Mouse (Mus musculus): ENCODE data around the gene Gnao1. TPM values are rescaled to one million over a fixed set of nuclear protein-coding genes. Genes with fewer than 3 reads are reported as not detected.

Gnao1 gene
- polyA plus RNA-seq, 1 experiment = 2.3 TPM

DNA sequence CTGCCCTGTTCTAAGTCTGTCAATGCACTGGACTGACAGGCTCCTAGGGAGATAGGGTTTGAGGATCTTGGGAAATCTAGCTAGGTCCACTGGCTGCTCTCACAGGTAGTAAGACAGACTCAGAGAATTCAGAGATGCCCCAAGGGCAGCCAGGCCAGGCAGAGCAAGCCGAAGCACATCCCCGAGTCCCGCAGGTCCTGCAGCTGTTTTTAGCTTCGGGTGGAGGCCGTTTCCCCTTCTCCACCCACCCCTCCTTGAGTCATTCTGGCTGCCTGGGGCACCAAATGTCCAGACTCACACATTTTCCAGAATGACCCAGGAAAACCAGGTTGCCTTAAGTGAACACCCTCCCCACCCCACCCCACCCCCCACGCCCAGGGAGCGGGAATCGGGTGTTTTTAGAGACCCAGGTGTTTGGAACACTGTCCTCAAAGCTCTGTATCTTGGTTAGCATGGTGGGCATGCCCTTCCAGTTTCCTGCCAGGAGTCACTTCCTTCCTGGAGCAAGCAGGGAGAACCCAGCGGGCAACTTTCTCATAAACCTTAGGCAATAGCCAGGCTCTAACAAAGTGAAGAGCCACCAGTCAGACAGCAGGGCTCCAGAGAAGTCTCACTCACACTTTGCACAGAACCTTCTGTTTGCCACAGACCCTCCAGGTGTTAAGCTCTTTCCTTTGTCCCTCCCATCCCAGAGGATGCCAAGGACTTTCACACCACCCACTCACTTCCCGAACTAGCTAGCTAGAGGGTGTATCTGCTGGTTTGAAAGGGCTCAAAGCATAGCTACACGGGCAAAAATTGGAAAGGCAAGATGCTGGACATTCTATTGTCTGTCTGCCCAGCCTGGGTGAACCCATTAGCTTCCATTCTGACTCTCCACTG is 131.0 kb downstream of the Gnao1 start:
- WGBS = 51% methylated on average over 11 of the region's 11 CpGs
- no peaks in the 10 kb centered on the region for H3K36me3 ChIP-seq (ENCODE audit: control insufficient read depth, insufficient read depth, low read length)
- no peak overlapping the region for H3K4me3 ChIP-seq (ENCODE audit: control insufficient read depth, insufficient read depth, low read length)
- no peak overlapping the region for H3K27ac ChIP-seq (ENCODE audit: control insufficient read depth, insufficient read depth, low read length)
- no peaks in the 10 kb centered on the region for H3K27me3 ChIP-seq (ENCODE audit: control insufficient read depth, insufficient read depth, low read length)
- DNase-seq = no peak
- TF ChIP-seq POLR2A (IDR thresholded peaks at IDR 0.05; ENCODE audit: control insufficient read depth, extremely low read depth, insufficient read depth, low read length, poor library complexity) = no peak
- TF ChIP-seq CTCF (IDR thresholded peaks at IDR 0.05; ENCODE audit: borderline replicate concordance, control insufficient read depth, extremely low read depth, insufficient read depth, low read length, poor library complexity) = no peak
- no peaks in the 10 kb centered on the region for H3K4me1 ChIP-seq (replicated peaks; ENCODE audit: control insufficient read depth, insufficient read depth, low read length)

DNA sequence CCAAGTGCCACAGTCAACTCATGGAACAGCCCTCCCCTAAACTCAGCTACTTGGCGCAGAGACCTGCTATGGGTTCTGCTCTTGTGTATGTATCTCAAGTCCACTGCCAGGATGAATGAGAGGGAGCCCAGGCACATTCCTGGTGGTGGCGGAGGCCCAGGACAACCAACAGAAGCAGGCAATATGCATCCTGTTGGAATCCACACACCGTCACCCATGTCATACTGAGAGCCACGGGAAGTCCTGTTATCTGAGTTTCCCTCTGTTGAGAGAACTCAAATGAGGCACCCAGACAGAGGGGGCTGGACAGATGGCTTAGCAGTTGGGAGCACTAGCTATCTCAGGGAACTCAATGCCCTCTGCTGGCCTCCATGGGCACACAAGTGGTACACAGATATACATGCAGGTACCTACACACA is 131.9 kb downstream of the Gnao1 start:
- Histone ChIP-seq H3K27me3 (ENCODE audit: control insufficient read depth, insufficient read depth, low read length) (no peaks in the 10 kb centered on the region), H3K27ac (ENCODE audit: control insufficient read depth, insufficient read depth, low read length) (no peak overlapping the region), H3K4me3 (ENCODE audit: control insufficient read depth, insufficient read depth, low read length) (no peak overlapping the region), H3K36me3 (ENCODE audit: control insufficient read depth, insufficient read depth, low read length) (no peaks in the 10 kb centered on the region), H3K4me1 (replicated peaks; ENCODE audit: control insufficient read depth, insufficient read depth, low read length) (no peaks in the 10 kb centered on the region)
- 65% methylated on average over 4 of the region's 4 CpGs for WGBS
- no peak for DNase-seq
- no peak for TF ChIP-seq CTCF (IDR thresholded peaks at IDR 0.05; ENCODE audit: borderline replicate concordance, control insufficient read depth, extremely low read depth, insufficient read depth, low read length, poor library complexity)
- TF ChIP-seq POLR2A (IDR thresholded peaks at IDR 0.05; ENCODE audit: control insufficient read depth, extremely low read depth, insufficient read depth, low read length, poor library complexity) = no peak

DNA sequence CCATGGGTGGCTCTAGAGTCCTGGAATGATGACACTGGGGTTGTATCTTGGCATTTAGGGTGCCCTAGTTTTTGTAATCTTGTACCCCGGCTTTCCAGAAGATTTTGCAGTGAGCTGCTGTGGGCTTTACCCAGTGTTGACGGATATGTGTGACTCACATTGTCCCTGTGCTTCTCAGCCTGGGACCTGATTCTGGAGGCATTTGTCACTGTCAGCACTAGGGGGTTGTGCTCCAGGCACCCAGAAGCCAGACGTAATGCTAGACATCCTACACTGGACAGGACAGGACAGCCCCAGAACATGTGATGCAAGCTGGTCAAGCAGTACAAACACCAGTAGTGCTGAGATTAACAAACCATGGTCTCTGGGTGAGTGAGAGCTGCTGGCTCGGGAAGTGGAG is 136.0 kb downstream of the Gnao1 start:
- Histone ChIP-seq H3K4me1 (replicated peaks; ENCODE audit: control insufficient read depth, insufficient read depth, low read length) (no peaks in the 10 kb centered on the region), H3K27ac (ENCODE audit: control insufficient read depth, insufficient read depth, low read length) (no peak overlapping the region), H3K4me3 (ENCODE audit: control insufficient read depth, insufficient read depth, low read length) (no peak overlapping the region), H3K36me3 (ENCODE audit: control insufficient read depth, insufficient read depth, low read length) (no peaks in the 10 kb centered on the region), H3K27me3 (ENCODE audit: control insufficient read depth, insufficient read depth, low read length) (no peaks in the 10 kb centered on the region)
- no peak for DNase-seq
- TF ChIP-seq CTCF (IDR thresholded peaks at IDR 0.05; ENCODE audit: borderline replicate concordance, control insufficient read depth, extremely low read depth, insufficient read depth, low read length, poor library complexity) = no peak
- TF ChIP-seq POLR2A (IDR thresholded peaks at IDR 0.05; ENCODE audit: control insufficient read depth, extremely low read depth, insufficient read depth, low read length, poor library complexity) = no peak
- 92% methylated on average over 4 of the region's 4 CpGs for WGBS

DNA sequence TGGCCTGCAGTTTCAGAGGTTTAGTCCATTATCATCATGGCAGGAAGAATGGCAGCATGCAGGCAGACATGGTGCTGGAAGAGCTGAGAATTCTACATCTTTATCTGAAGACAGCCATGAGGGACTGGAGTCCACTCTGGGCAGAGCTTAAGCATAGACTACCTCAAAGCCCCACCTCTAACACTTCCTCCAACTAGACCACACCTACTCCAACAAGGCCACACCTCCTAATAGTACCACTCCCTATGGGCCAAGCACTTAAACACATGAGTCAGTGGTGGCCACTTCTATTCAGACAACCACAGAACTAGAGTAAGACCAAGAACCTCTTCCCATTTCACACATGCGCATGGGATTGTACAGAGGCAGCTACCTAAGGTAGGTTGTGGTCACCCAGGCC is 136.6 kb downstream of the Gnao1 start:
- WGBS = 100% methylated on average over 1 of the region's 1 CpGs
- no peaks in the 10 kb centered on the region for H3K36me3 ChIP-seq (ENCODE audit: control insufficient read depth, insufficient read depth, low read length)
- no peaks in the 10 kb centered on the region for H3K27me3 ChIP-seq (ENCODE audit: control insufficient read depth, insufficient read depth, low read length)
- H3K27ac ChIP-seq (ENCODE audit: control insufficient read depth, insufficient read depth, low read length) = no peak overlapping the region
- TF ChIP-seq POLR2A (IDR thresholded peaks at IDR 0.05; ENCODE audit: control insufficient read depth, extremely low read depth, insufficient read depth, low read length, poor library complexity) = no peak
- no peak for TF ChIP-seq CTCF (IDR thresholded peaks at IDR 0.05; ENCODE audit: borderline replicate concordance, control insufficient read depth, extremely low read depth, insufficient read depth, low read length, poor library complexity)
- no peak overlapping the region for H3K4me3 ChIP-seq (ENCODE audit: control insufficient read depth, insufficient read depth, low read length)
- no peaks in the 10 kb centered on the region for H3K4me1 ChIP-seq (replicated peaks; ENCODE audit: control insufficient read depth, insufficient read depth, low read length)
- no peak for DNase-seq

DNA sequence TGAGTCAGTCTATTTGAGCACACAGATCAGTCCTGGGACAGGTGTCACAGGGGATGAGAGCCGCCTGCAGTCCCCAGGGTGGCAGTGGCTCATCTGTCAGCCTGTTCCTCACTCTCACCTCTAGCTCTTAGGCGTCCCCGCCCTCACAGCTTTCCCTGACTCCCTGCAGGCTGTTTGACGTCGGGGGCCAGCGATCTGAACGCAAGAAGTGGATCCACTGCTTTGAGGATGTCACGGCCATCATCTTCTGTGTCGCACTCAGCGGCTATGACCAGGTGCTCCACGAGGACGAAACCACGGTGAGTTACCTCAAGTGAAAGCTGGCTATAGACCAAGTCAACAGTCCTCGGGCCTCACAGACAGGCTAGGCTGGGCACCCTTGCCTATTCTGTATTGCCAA is 140.4 kb downstream of the Gnao1 start:
- TF ChIP-seq CTCF (IDR thresholded peaks at IDR 0.05; ENCODE audit: borderline replicate concordance, control insufficient read depth, extremely low read depth, insufficient read depth, low read length, poor library complexity) = no peak
- TF ChIP-seq POLR2A (IDR thresholded peaks at IDR 0.05; ENCODE audit: control insufficient read depth, extremely low read depth, insufficient read depth, low read length, poor library complexity) = no peak
- DNase-seq = no peak
- Histone ChIP-seq H3K4me1 (replicated peaks; ENCODE audit: control insufficient read depth, insufficient read depth, low read length) (no peaks in the 10 kb centered on the region), H3K27ac (ENCODE audit: control insufficient read depth, insufficient read depth, low read length) (no peak overlapping the region), H3K27me3 (ENCODE audit: control insufficient read depth, insufficient read depth, low read length) (no peaks in the 10 kb centered on the region), H3K4me3 (ENCODE audit: control insufficient read depth, insufficient read depth, low read length) (no peak overlapping the region), H3K36me3 (ENCODE audit: control insufficient read depth, insufficient read depth, low read length) (no peaks in the 10 kb centered on the region)
- WGBS = 89% methylated on average over 14 of the region's 14 CpGs

DNA sequence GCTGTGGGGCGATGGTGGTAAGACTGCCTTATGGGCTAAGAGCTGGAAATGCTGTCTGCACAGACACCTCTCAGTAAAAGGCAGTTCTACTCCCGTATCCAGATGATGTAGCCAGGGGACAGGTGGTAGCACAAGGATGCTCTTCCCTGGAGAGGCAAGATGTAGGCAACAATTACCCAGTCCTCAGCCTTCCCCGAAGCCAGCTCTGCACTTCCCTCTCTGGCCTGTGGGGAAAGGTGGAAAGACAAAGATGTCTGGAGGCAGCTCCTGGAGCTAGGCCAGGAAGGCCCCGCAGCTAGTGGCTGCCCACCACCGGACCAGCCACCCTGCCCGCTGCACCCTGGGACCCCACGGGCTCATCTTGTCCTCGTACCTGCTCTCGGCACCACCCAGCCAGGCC is 142.7 kb downstream of the Gnao1 start:
- Histone ChIP-seq H3K4me1 (replicated peaks; ENCODE audit: control insufficient read depth, insufficient read depth, low read length) (no peaks in the 10 kb centered on the region), H3K27ac (ENCODE audit: control insufficient read depth, insufficient read depth, low read length) (no peak overlapping the region), H3K36me3 (ENCODE audit: control insufficient read depth, insufficient read depth, low read length) (no peaks in the 10 kb centered on the region), H3K27me3 (ENCODE audit: control insufficient read depth, insufficient read depth, low read length) (no peaks in the 10 kb centered on the region), H3K4me3 (ENCODE audit: control insufficient read depth, insufficient read depth, low read length) (no peak overlapping the region)
- no peak for DNase-seq
- TF ChIP-seq CTCF (IDR thresholded peaks at IDR 0.05; ENCODE audit: borderline replicate concordance, control insufficient read depth, extremely low read depth, insufficient read depth, low read length, poor library complexity) (no peak), POLR2A (IDR thresholded peaks at IDR 0.05; ENCODE audit: control insufficient read depth, extremely low read depth, insufficient read depth, low read length, poor library complexity) (no peak)
- 89% methylated on average over 9 of the region's 9 CpGs for WGBS

Measured in thymus, adult 2 months (tissue).